Mouse (Mus musculus) layer of hippocampus, postnatal 25 days (tissue): Measurements from ENCODE around the gene Gng7. TPM values are rescaled to one million over a fixed set of nuclear protein-coding genes. Genes with fewer than 3 reads are reported as not detected.

Experiments used
- DNase-seq, 2 experiments: peaks; one replicate each; pipeline ENCODE4 v3.0.0; 2022; ENCODE audit warnings: mixed read lengths in 2 of 2, low spot score in 1 of 2; ENCODE audit errors: extremely low spot score in 1 of 2
- total RNA-seq, 2 experiments: library from RNA; stranded (reverse); gene quantifications; 2 replicates each; pipeline ENCODE4 v1.2.3; 2021

Gene Gng7
- total RNA-seq, 2 experiments from 2014 or later: 180 to 184 TPM

GRCm38 (mm10) chr10:80949081-80949480 is 65.7 kb downstream of the Gng7 start:
- no peak for DNase-seq

GRCm38 (mm10) chr10:80948570-80948969 is 66.2 kb downstream of the Gng7 start:
- no peak for DNase-seq

- no peak for DNase-seq
Observed at GRCm38 (mm10) chr10:80947802-80948201, 66.9 kb downstream of the Gng7 start.

- DNase-seq: no peak
Observed at GRCm38 (mm10) chr10:80946684-80947437, 67.9 kb downstream of the Gng7 start.

GRCm38 (mm10) chr10:80944231-80944630 is 70.5 kb downstream of the Gng7 start:
- DNase-seq: no peak

GRCm38 (mm10) chr10:80943701-80944100 is 71.0 kb downstream of the Gng7 start:
- DNase-seq: no peak

- no peak for DNase-seq
Observed at GRCm38 (mm10) chr10:80942919-80943318, 71.8 kb downstream of the Gng7 start.

GRCm38 (mm10) chr10:80940988-80941347 is 73.8 kb downstream of the Gng7 start:
- no peak for DNase-seq

GRCm38 (mm10) chr10:80940320-80940987 is 74.3 kb downstream of the Gng7 start:
- DNase-seq: no peak

GRCm38 (mm10) chr10:80939671-80940070 is 75.1 kb downstream of the Gng7 start:
- peak; percentile 54 for DNase-seq

GRCm38 (mm10) chr10:80938831-80939550 is 75.8 kb downstream of the Gng7 start:
- DNase-seq: no peak

GRCm38 (mm10) chr10:80937646-80938045 is 77.1 kb downstream of the Gng7 start:
- no peak for DNase-seq

GRCm38 (mm10) chr10:80936810-80937164 is 78.0 kb downstream of the Gng7 start:
- no peak for DNase-seq

GRCm38 (mm10) chr10:80936135-80936809 is 78.5 kb downstream of the Gng7 start:
- peak in 1 of 2 experiments; percentile 54 for DNase-seq

- no peak for DNase-seq
Observed at GRCm38 (mm10) chr10:80935698-80936097, 79.0 kb downstream of the Gng7 start.

GRCm38 (mm10) chr10:80935241-80935640 is 79.5 kb downstream of the Gng7 start:
- no peak for DNase-seq

GRCm38 (mm10) chr10:80934136-80934985 is 80.4 kb downstream of the Gng7 start:
- DNase-seq: no peak

- DNase-seq: no peak
Observed at GRCm38 (mm10) chr10:80933421-80933979, 81.2 kb downstream of the Gng7 start.

GRCm38 (mm10) chr10:80932700-80933420 is 81.9 kb downstream of the Gng7 start:
- no peak for DNase-seq
